Mouse (Mus musculus): ENCODE data around the gene Kcne1l. TPM values are rescaled to one million over a fixed set of nuclear protein-coding genes. Genes with fewer than 3 reads are reported as not detected.

Kcne1l gene
- 39.2 and 41.2 TPM in 2 replicates for polyA plus RNA-seq (2014; fragmentation: Nextera tagmentation; extraction: Ambion mirVana)

- H3K9me3 ChIP-seq (replicated peaks; ENCODE audit: control insufficient read depth, low read length) = no peaks in the 10 kb centered on the region
- H3K27me3 ChIP-seq (ENCODE audit: control insufficient read depth, insufficient read depth, low read length) = peaks cover 26% of the 10 kb centered on the region
- WGBS (ENCODE audit: insufficient replicate concordance) = 18% methylated on average over 30 of the region's 33 CpGs
- no peaks in the 10 kb centered on the region for H3K4me1 ChIP-seq (ENCODE audit: control insufficient read depth, insufficient read depth, low read length)
- peak; percentile 26; the same call in 1 of the 2 replicates for ATAC-seq (replicated peaks; ENCODE audit: insufficient number of reproducible peaks, low FRiP score, low TSS enrichment)
- no peak within 1 kb of the TSS for H3K27ac ChIP-seq (ENCODE audit: low read depth, low read length)
- H3K4me3 ChIP-seq (ENCODE audit: low read depth, low read length) = peak within 1 kb of the TSS; percentile 37
- no peaks in the 10 kb centered on the region for H3K36me3 ChIP-seq (ENCODE audit: control insufficient read depth, insufficient read depth, low read length)
- peak within 1 kb of the TSS; percentile 68 for H3K4me2 ChIP-seq
- H3K9ac ChIP-seq (ENCODE audit: low read depth, low read length) = peak within 1 kb of the TSS; percentile 52; the same call in 1 of the 2 replicates
Observed at GRCm38 (mm10) chrX:142305869-142306581, at the start of gene Kcne1l. Gene Kcne1l, minus strand, starts transcription at chrX:142306294.

- H3K27me3 ChIP-seq (ENCODE audit: control insufficient read depth, insufficient read depth, low read length) = no peaks in the 10 kb centered on the region
- H3K4me1 ChIP-seq (ENCODE audit: control insufficient read depth, insufficient read depth, low read length) = no peaks in the 10 kb centered on the region
- no peaks in the 10 kb centered on the region for H3K36me3 ChIP-seq (ENCODE audit: control insufficient read depth, insufficient read depth, low read length)
- no peaks in the 10 kb centered on the region for H3K9me3 ChIP-seq (replicated peaks; ENCODE audit: control insufficient read depth, low read length)
- no peak overlapping the region for H3K27ac ChIP-seq (ENCODE audit: low read depth, low read length)
- WGBS (ENCODE audit: insufficient replicate concordance) = 89% methylated on average over 6 of the region's 6 CpGs
- no peak overlapping the region for H3K4me3 ChIP-seq (ENCODE audit: low read depth, low read length)
- ATAC-seq (replicated peaks; ENCODE audit: insufficient number of reproducible peaks, low FRiP score, low TSS enrichment) = no peak
- no peak overlapping the region for H3K9ac ChIP-seq (ENCODE audit: low read depth, low read length)
- H3K4me2 ChIP-seq = no peak overlapping the region
Observed at GRCm38 (mm10) chrX:142336207-142336606, 30.1 kb upstream of the Kcne1l start.

- H3K4me1 ChIP-seq (ENCODE audit: control insufficient read depth, insufficient read depth, low read length) = no peaks in the 10 kb centered on the region
- no peaks in the 10 kb centered on the region for H3K9me3 ChIP-seq (replicated peaks; ENCODE audit: control insufficient read depth, low read length)
- no peak overlapping the region for H3K9ac ChIP-seq (ENCODE audit: low read depth, low read length)
- ATAC-seq (replicated peaks; ENCODE audit: insufficient number of reproducible peaks, low FRiP score, low TSS enrichment) = no peak
- no peaks in the 10 kb centered on the region for H3K36me3 ChIP-seq (ENCODE audit: control insufficient read depth, insufficient read depth, low read length)
- WGBS (ENCODE audit: insufficient replicate concordance) = 83% methylated on average over 5 of the region's 5 CpGs
- H3K4me3 ChIP-seq (ENCODE audit: low read depth, low read length) = no peak overlapping the region
- H3K27me3 ChIP-seq (ENCODE audit: control insufficient read depth, insufficient read depth, low read length) = no peaks in the 10 kb centered on the region
- H3K4me2 ChIP-seq = no peak overlapping the region
- H3K27ac ChIP-seq (ENCODE audit: low read depth, low read length) = no peak overlapping the region
Observed at GRCm38 (mm10) chrX:142335502-142335901, 29.4 kb upstream of the Kcne1l start.

GRCm38 (mm10) chrX:142325760-142326159 lies 19.7 kb upstream of the Kcne1l start:
- Histone ChIP-seq H3K27ac (ENCODE audit: low read depth, low read length) (no peak overlapping the region), H3K4me2 (no peak overlapping the region), H3K27me3 (ENCODE audit: control insufficient read depth, insufficient read depth, low read length) (no peaks in the 10 kb centered on the region), H3K9ac (ENCODE audit: low read depth, low read length) (no peak overlapping the region), H3K9me3 (replicated peaks; ENCODE audit: control insufficient read depth, low read length) (no peaks in the 10 kb centered on the region), H3K4me1 (ENCODE audit: control insufficient read depth, insufficient read depth, low read length) (no peaks in the 10 kb centered on the region), H3K4me3 (ENCODE audit: low read depth, low read length) (no peak overlapping the region), H3K36me3 (ENCODE audit: control insufficient read depth, insufficient read depth, low read length) (no peaks in the 10 kb centered on the region)
- ATAC-seq (replicated peaks; ENCODE audit: insufficient number of reproducible peaks, low FRiP score, low TSS enrichment) = no peak
- WGBS (ENCODE audit: insufficient replicate concordance) = 82% methylated on average over 1 of the region's 2 CpGs

GRCm38 (mm10) chrX:142316106-142316505 lies 10.0 kb upstream of the Kcne1l start:
- ATAC-seq (replicated peaks; ENCODE audit: insufficient number of reproducible peaks, low FRiP score, low TSS enrichment) = no peak
- 80% methylated on average over 9 of the region's 9 CpGs for WGBS (ENCODE audit: insufficient replicate concordance)
- H3K4me2 ChIP-seq = no peak overlapping the region

GRCm38 (mm10) chrX:142315270-142315669 lies 9.2 kb upstream of the Kcne1l start:
- no peaks in the 10 kb centered on the region for H3K4me1 ChIP-seq (ENCODE audit: control insufficient read depth, insufficient read depth, low read length)
- H3K9me3 ChIP-seq (replicated peaks; ENCODE audit: control insufficient read depth, low read length) = no peaks in the 10 kb centered on the region
- no peaks in the 10 kb centered on the region for H3K36me3 ChIP-seq (ENCODE audit: control insufficient read depth, insufficient read depth, low read length)
- 80% methylated on average over 8 of the region's 8 CpGs for WGBS (ENCODE audit: insufficient replicate concordance)
- no peak overlapping the region for H3K9ac ChIP-seq (ENCODE audit: low read depth, low read length)
- no peak for ATAC-seq (replicated peaks; ENCODE audit: insufficient number of reproducible peaks, low FRiP score, low TSS enrichment)
- no peak overlapping the region for H3K4me3 ChIP-seq (ENCODE audit: low read depth, low read length)
- H3K27me3 ChIP-seq (ENCODE audit: control insufficient read depth, insufficient read depth, low read length) = no peaks in the 10 kb centered on the region
- H3K27ac ChIP-seq (ENCODE audit: low read depth, low read length) = no peak overlapping the region
- H3K4me2 ChIP-seq = no peak overlapping the region

More at GRCm38 (mm10) chrX:142316106-142316505, 10.0 kb upstream of the Kcne1l start:
- Histone ChIP-seq H3K27ac (ENCODE audit: low read depth, low read length) (no peak overlapping the region), H3K4me1 (ENCODE audit: control insufficient read depth, insufficient read depth, low read length) (no peaks in the 10 kb centered on the region), H3K4me3 (ENCODE audit: low read depth, low read length) (no peak overlapping the region), H3K9me3 (replicated peaks; ENCODE audit: control insufficient read depth, low read length) (no peaks in the 10 kb centered on the region), H3K27me3 (ENCODE audit: control insufficient read depth, insufficient read depth, low read length) (no peaks in the 10 kb centered on the region), H3K9ac (ENCODE audit: low read depth, low read length) (no peak overlapping the region), H3K36me3 (ENCODE audit: control insufficient read depth, insufficient read depth, low read length) (no peaks in the 10 kb centered on the region)

- ATAC-seq (replicated peaks; ENCODE audit: insufficient number of reproducible peaks, low FRiP score, low TSS enrichment) = no peak
- WGBS (ENCODE audit: insufficient replicate concordance) = 47% methylated on average over 11 of the region's 11 CpGs
- H3K9me3 ChIP-seq (replicated peaks; ENCODE audit: control insufficient read depth, low read length) = no peaks in the 10 kb centered on the region
- no peak overlapping the region for H3K9ac ChIP-seq (ENCODE audit: low read depth, low read length)
- no peaks in the 10 kb centered on the region for H3K27me3 ChIP-seq (ENCODE audit: control insufficient read depth, insufficient read depth, low read length)
- no peak overlapping the region for H3K27ac ChIP-seq (ENCODE audit: low read depth, low read length)
- no peaks in the 10 kb centered on the region for H3K4me1 ChIP-seq (ENCODE audit: control insufficient read depth, insufficient read depth, low read length)
- no peak overlapping the region for H3K4me3 ChIP-seq (ENCODE audit: low read depth, low read length)
- H3K4me2 ChIP-seq = no peak overlapping the region
- no peaks in the 10 kb centered on the region for H3K36me3 ChIP-seq (ENCODE audit: control insufficient read depth, insufficient read depth, low read length)
Observed at GRCm38 (mm10) chrX:142314307-142315024, 8.4 kb upstream of the Kcne1l start.

GRCm38 (mm10) chrX:142310431-142310830 lies 4.3 kb upstream of the Kcne1l start:
- no peaks in the 10 kb centered on the region for H3K36me3 ChIP-seq (ENCODE audit: control insufficient read depth, insufficient read depth, low read length)

More at GRCm38 (mm10) chrX:142310431-142310830, 4.3 kb upstream of the Kcne1l start:
- H3K4me1 ChIP-seq (ENCODE audit: control insufficient read depth, insufficient read depth, low read length) = no peaks in the 10 kb centered on the region
- H3K9me3 ChIP-seq (replicated peaks; ENCODE audit: control insufficient read depth, low read length) = no peaks in the 10 kb centered on the region
- H3K27me3 ChIP-seq (ENCODE audit: control insufficient read depth, insufficient read depth, low read length) = peaks cover 13% of the 10 kb centered on the region
- H3K9ac ChIP-seq (ENCODE audit: low read depth, low read length) = no peak overlapping the region
- H3K27ac ChIP-seq (ENCODE audit: low read depth, low read length) = no peak overlapping the region
- ATAC-seq (replicated peaks; ENCODE audit: insufficient number of reproducible peaks, low FRiP score, low TSS enrichment) = no peak
- WGBS (ENCODE audit: insufficient replicate concordance) = 62% methylated on average over 5 of the region's 5 CpGs
- no peak overlapping the region for H3K4me2 ChIP-seq
- H3K4me3 ChIP-seq (ENCODE audit: low read depth, low read length) = no peak overlapping the region

Data from heart, embryonic 11.5 days (tissue).